In genomic region chr10:14760618-14761017, GRCm38 (mm10) we compare ENCODE assay signal across 11 mouse cellular contexts. TPM values are rescaled to one million over a fixed set of nuclear protein-coding genes. Genes with fewer than 3 reads are reported as not detected.
A peak's percentile ranks its signal among the peaks of the same experiment; 100 is the strongest.
DNase-seq lines count a peak whose midpoint lies in the region; ATAC-seq lines count a peak whose summit lies in the region.
"Had no signal": no experiment of that assay in that cellular context is flagged by ENCODE, and none has a peak within 500 bp of the region (broad histone marks: within the 10 kb centered on the region; RNA-seq: fewer than 3 reads in every experiment).

No protein-coding gene starts in this region.

- H3K9ac ChIP-seq in heart, embryonic 16.5 days (ENCODE audit: low read length): no peak overlapping the region
- no peak overlapping the region; the same call in 1 of the 2 replicates for H3K9ac ChIP-seq in hindbrain, embryonic 12.5 days
- peak overlapping the region; percentile 46; the same call in 1 of the 2 replicates for H3K9ac ChIP-seq in midbrain, embryonic 13.5 days (replicated peaks)

- no peak overlapping the region for H3K27ac ChIP-seq in heart, embryonic 16.5 days (ENCODE audit: low read length)
- H3K27ac ChIP-seq in embryonic facial prominence, embryonic 10.5 days (replicated peaks): no peak overlapping the region
- no peak overlapping the region for H3K27ac ChIP-seq in hindbrain, embryonic 12.5 days
- no peak overlapping the region for H3K27ac ChIP-seq in midbrain, embryonic 13.5 days

- H3K4me1 ChIP-seq in heart, embryonic 16.5 days (ENCODE audit: control insufficient read depth, insufficient read depth, low read length): 0 out of 2 replicates have a peak, but pooled peaks cover 2% of the 10 kb centered on the region
- peaks cover 10% of the 10 kb centered on the region; the same call in 1 of the 2 replicates for H3K4me1 ChIP-seq in embryonic facial prominence, embryonic 10.5 days
- H3K4me1 ChIP-seq in hindbrain, embryonic 12.5 days: 0 out of 2 replicates have a peak, but pooled peaks cover 5% of the 10 kb centered on the region
- peaks cover 11% of the 10 kb centered on the region for H3K4me1 ChIP-seq in midbrain, embryonic 13.5 days (replicated peaks)

- H3K9me3 ChIP-seq in heart, embryonic 16.5 days (replicated peaks; ENCODE audit: control insufficient read depth, low read length): no peaks in the 10 kb centered on the region
- H3K9me3 ChIP-seq in embryonic facial prominence, embryonic 10.5 days: no peaks in the 10 kb centered on the region
- no peaks in the 10 kb centered on the region for H3K9me3 ChIP-seq in hindbrain, embryonic 12.5 days (replicated peaks)
- H3K9me3 ChIP-seq in midbrain, embryonic 13.5 days: no peaks in the 10 kb centered on the region

- peak overlapping the region; percentile 84 for H3K4me2 ChIP-seq in heart, embryonic 16.5 days (ENCODE audit: low read depth, low read length)
- peak overlapping the region; percentile 84 for H3K4me2 ChIP-seq in hindbrain, embryonic 12.5 days (replicated peaks)
- H3K4me2 ChIP-seq in midbrain, embryonic 13.5 days (replicated peaks): peak overlapping the region; percentile 78

- no peak for DNase-seq in heart, postnatal 4 days
- DNase-seq in embryonic facial prominence, embryonic 10.5 days (ENCODE audit: low spot score): no peak
- DNase-seq in ovary, postnatal 36 days (ENCODE audit: low spot score): no peak
- DNase-seq in spleen, adult 12 weeks (ENCODE audit: low spot score): no peak

- H3K27me3 ChIP-seq in heart, embryonic 16.5 days (ENCODE audit: control insufficient read depth, insufficient read depth, low read length): peaks cover 5% of the 10 kb centered on the region; the same call in 1 of the 2 replicates
- peaks cover 31% of the 10 kb centered on the region for H3K27me3 ChIP-seq in embryonic facial prominence, embryonic 10.5 days (replicated peaks; ENCODE audit: low read depth, poor library complexity, severe bottlenecking)
- H3K27me3 ChIP-seq in hindbrain, embryonic 12.5 days: peaks cover 12% of the 10 kb centered on the region; the same call in 1 of the 2 replicates
- H3K27me3 ChIP-seq in midbrain, embryonic 13.5 days: peaks cover 4% of the 10 kb centered on the region; the same call in 1 of the 2 replicates

- peak overlapping the region; percentile 53; the same call in 1 of the 2 replicates for H3K4me3 ChIP-seq in heart, embryonic 16.5 days (ENCODE audit: low read length)
- H3K4me3 ChIP-seq in embryonic facial prominence, embryonic 10.5 days: peak overlapping the region; percentile 57
- H3K4me3 ChIP-seq in hindbrain, embryonic 12.5 days: peak overlapping the region; percentile 36
- peak overlapping the region; percentile 44 for H3K4me3 ChIP-seq in midbrain, embryonic 13.5 days (replicated peaks)

- no peaks in the 10 kb centered on the region for H3K36me3 ChIP-seq in heart, embryonic 16.5 days (ENCODE audit: control insufficient read depth, insufficient read depth)
- H3K36me3 ChIP-seq in embryonic facial prominence, embryonic 10.5 days (replicated peaks): no peaks in the 10 kb centered on the region
- no peaks in the 10 kb centered on the region for H3K36me3 ChIP-seq in hindbrain, embryonic 12.5 days
- H3K36me3 ChIP-seq in midbrain, embryonic 13.5 days: no peaks in the 10 kb centered on the region

- WGBS in heart, embryonic 16.5 days: 19% methylated on average over 8 of the region's 8 CpGs
- WGBS in embryonic facial prominence, embryonic 10.5 days: 22% methylated on average over 8 of the region's 8 CpGs
- 24% methylated on average over 8 of the region's 8 CpGs for whole genome bisulfite sequencing in hindbrain, embryonic 12.5 days
- WGBS in midbrain, embryonic 13.5 days: 24% methylated on average over 8 of the region's 8 CpGs

- ATAC-seq in heart, embryonic 16.5 days (replicated peaks; ENCODE audit: extremely low read depth, insufficient read depth, low FRiP score): no peak
- ATAC-seq in hindbrain, embryonic 12.5 days (ENCODE audit: low FRiP score): peak; percentile 35; the same call in 1 of the 2 replicates
- ATAC-seq in midbrain, embryonic 13.5 days: peak; percentile 48; the same call in 1 of the 2 replicates
- no peak for ATAC-seq in megakaryocyte-erythroid progenitor cell, adult 5-6 weeks (replicated peaks; ENCODE audit: low FRiP score, low TSS enrichment, poor library complexity, severe bottlenecking)

RNA-seq across cellular contexts. Expression of gene Gje1, which starts 42.6 kb away (rescaled TPM):
- not detected in 2 replicates for polyA plus RNA-seq in heart, embryonic 16.5 days (2015; fragmentation: Nextera tagmentation; extraction: Ambion mirVana)
- not detected for total RNA-seq in heart, postnatal 4 days (2021)
- polyA plus RNA-seq in embryonic facial prominence, embryonic 10.5 days (2016; fragmentation: Nextera tagmentation; extraction: Ambion mirVana): not detected in 2 replicates
- polyA plus RNA-seq in hindbrain, embryonic 12.5 days (2016; fragmentation: Nextera tagmentation; extraction: Ambion mirVana): not detected in 2 replicates
- polyA plus RNA-seq in midbrain, embryonic 13.5 days (2015; fragmentation: Nextera tagmentation; extraction: Ambion mirVana): not detected in 2 replicates
- total RNA-seq in megakaryocyte-erythroid progenitor cell, adult 5-6 weeks (2014; fragmentation: Nextera tagmentation): not detected in 2 replicates
- total RNA-seq in megakaryocyte-erythroid progenitor cell, adult 5-6 weeks (2017): not detected in 2 replicates
- total RNA-seq: gastrocnemius, adult 8-10 months; layer of hippocampus, adult 18-20 months had no signal
- polyA plus RNA-seq: spleen, adult 2 months had no signal

RNA-seq across cellular contexts. Expression of gene Nmbr, which starts 55.2 kb away (rescaled TPM):
- polyA plus RNA-seq in heart, embryonic 16.5 days (2015; fragmentation: Nextera tagmentation; extraction: Ambion mirVana): 0.26 TPM in 1 of 2 replicates, not detected in the other
- under 1 TPM in 1 of 2 experiments, not detected in 1; 0.41 TPM for total RNA-seq in heart, postnatal 4 days (2021)
- polyA plus RNA-seq in embryonic facial prominence, embryonic 10.5 days (2016; fragmentation: Nextera tagmentation; extraction: Ambion mirVana): 0.26 and 0.77 TPM in 2 replicates
- polyA plus RNA-seq in hindbrain, embryonic 12.5 days (2016; fragmentation: Nextera tagmentation; extraction: Ambion mirVana): 0.61 TPM in 1 of 2 replicates, not detected in the other
- polyA plus RNA-seq in midbrain, embryonic 13.5 days (2015; fragmentation: Nextera tagmentation; extraction: Ambion mirVana): 0.67 and 0.98 TPM in 2 replicates
- not detected in 2 replicates for total RNA-seq in megakaryocyte-erythroid progenitor cell, adult 5-6 weeks (2014; fragmentation: Nextera tagmentation)
- not detected in 2 replicates for total RNA-seq in megakaryocyte-erythroid progenitor cell, adult 5-6 weeks (2017)
- polyA plus RNA-seq: spleen, adult 2 months had no signal

RNA-seq across cellular contexts. Expression of gene Vta1, which starts 55.3 kb away (rescaled TPM):
- polyA plus RNA-seq in heart, embryonic 16.5 days (2015; fragmentation: Nextera tagmentation; extraction: Ambion mirVana): 69.9 and 83.0 TPM in 2 replicates
- total RNA-seq in heart, postnatal 4 days (2021): 10 to 100 TPM; 45.4 to 47.6 TPM
- 109 and 117 TPM in 2 replicates for polyA plus RNA-seq in embryonic facial prominence, embryonic 10.5 days (2016; fragmentation: Nextera tagmentation; extraction: Ambion mirVana)
- 169 and 179 TPM in 2 replicates for polyA plus RNA-seq in hindbrain, embryonic 12.5 days (2016; fragmentation: Nextera tagmentation; extraction: Ambion mirVana)
- 204 and 228 TPM in 2 replicates for polyA plus RNA-seq in midbrain, embryonic 13.5 days (2015; fragmentation: Nextera tagmentation; extraction: Ambion mirVana)
- 23.2 and 36.3 TPM in 2 replicates for total RNA-seq in megakaryocyte-erythroid progenitor cell, adult 5-6 weeks (2014; fragmentation: Nextera tagmentation)
- total RNA-seq in megakaryocyte-erythroid progenitor cell, adult 5-6 weeks (2017): 60.1 and 92.5 TPM in 2 replicates

Comparison
In these comparisons a context has a peak if more than half of its experiments do, and no peak if none do; other contexts are left out.
1. ATAC-seq: peak in hindbrain, embryonic 12.5 days (single experiment) and midbrain, embryonic 13.5 days (single experiment); none in heart, embryonic 16.5 days (single experiment) and megakaryocyte-erythroid progenitor cell, adult 5-6 weeks (single experiment).
2. Peak in every context shown above with its lines, with median percentiles within 50 percentile points of each other: H3K4me2 ChIP-seq and H3K4me3 ChIP-seq.